Mouse (Mus musculus): ENCODE measurements around the gene Nsun2.

DNA sequence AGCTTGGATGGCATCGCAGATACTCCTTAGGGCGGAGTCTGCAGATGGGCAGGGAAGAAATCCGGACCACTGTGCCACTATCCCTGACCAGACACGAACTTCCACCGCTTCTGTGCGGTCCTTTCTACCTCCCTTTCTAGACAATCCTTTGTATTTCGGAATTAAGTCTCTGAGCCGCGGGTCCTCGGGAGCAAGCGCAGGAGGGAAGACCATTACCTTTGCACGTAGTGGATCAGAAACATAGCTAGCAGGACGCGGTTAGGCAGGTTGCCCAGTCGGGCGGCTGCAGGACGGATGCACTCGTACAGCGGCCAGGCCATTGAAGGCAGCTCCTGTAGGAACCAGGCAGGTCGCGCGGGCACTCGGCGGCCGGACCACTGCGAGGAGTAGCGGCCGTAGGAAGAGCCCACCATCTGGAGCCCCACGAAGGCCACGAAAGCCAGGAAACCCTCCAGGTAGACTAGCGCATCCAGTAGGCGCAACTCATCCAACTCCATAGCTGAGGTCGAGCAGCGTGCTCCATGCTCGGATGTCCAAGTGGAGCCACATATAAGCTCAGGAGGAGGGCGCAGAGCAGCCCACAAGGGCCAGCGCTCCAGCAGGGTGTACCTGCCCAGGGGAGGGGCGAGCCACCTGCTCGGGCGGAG lies 77.3 kb downstream of the Nsun2 start:
- no peak for TF ChIP-seq TAL1 (IDR thresholded peaks at IDR 0.05; ENCODE audit: low read length)
- TF ChIP-seq GATA1 (IDR thresholded peaks at IDR 0.05; ENCODE audit: low read length): no peak
